Mouse (Mus musculus): ENCODE data around the gene Brat1. TPM values are rescaled to one million over a fixed set of nuclear protein-coding genes. Genes with fewer than 3 reads are reported as not detected.
"Not testable (repeated sequence)": the region's sequence is repeated elsewhere in the genome, so short reads cannot be mapped to it uniquely, and the experiment has no call there.

Gene Brat1
- polyA plus RNA-seq, 1 experiment from 2014 or later: 8.8 TPM

DNA sequence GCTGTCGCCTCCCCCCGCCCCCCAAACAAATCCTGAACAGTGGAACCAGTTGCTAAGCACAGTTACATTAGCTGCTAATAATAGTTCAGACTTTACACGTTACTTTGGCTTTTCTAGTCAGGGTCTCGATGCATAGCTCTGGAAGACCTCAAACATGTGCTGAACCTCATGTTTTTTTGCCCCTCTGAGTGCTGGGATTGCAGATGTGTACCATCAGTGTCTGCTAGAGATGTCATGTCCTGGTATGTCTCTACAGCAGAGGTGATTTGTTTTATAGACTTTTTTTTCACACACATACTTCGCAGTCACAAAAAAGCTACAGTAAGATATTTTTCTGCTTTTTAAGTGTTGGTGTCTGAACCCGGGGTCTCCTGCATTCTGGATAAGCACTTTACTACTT is 32.7 kb upstream of the Brat1 start:
- no peaks in the 10 kb centered on the region for H3K9me3 ChIP-seq (replicated peaks; ENCODE audit: control insufficient read depth, low read length)
- H3K4me2 ChIP-seq (ENCODE audit: low read depth, low read length): no peak overlapping the region
- no peak overlapping the region for H3K27ac ChIP-seq (replicated peaks; ENCODE audit: low read depth, low read length)
- H3K4me3 ChIP-seq (ENCODE audit: low read depth, low read length): no peak overlapping the region
- ATAC-seq (replicated peaks; ENCODE audit: insufficient number of reproducible peaks, low FRiP score, low TSS enrichment, low read depth) (no peak), DNase-seq (ENCODE audit: low spot score) (no peak)
- no peaks in the 10 kb centered on the region for H3K27me3 ChIP-seq (ENCODE audit: control insufficient read depth, insufficient read depth, low read length)
- H3K4me1 ChIP-seq (ENCODE audit: control insufficient read depth, insufficient read depth, low read length): no peaks in the 10 kb centered on the region
- WGBS: 88% methylated on average over 6 of the region's 6 CpGs
- H3K9ac ChIP-seq (replicated peaks; ENCODE audit: low read length): no peak overlapping the region
- H3K36me3 ChIP-seq (replicated peaks; ENCODE audit: control insufficient read depth, insufficient read depth, low read depth, low read length): peaks cover 3% of the 10 kb centered on the region; the same call in 1 of the 2 replicates

DNA sequence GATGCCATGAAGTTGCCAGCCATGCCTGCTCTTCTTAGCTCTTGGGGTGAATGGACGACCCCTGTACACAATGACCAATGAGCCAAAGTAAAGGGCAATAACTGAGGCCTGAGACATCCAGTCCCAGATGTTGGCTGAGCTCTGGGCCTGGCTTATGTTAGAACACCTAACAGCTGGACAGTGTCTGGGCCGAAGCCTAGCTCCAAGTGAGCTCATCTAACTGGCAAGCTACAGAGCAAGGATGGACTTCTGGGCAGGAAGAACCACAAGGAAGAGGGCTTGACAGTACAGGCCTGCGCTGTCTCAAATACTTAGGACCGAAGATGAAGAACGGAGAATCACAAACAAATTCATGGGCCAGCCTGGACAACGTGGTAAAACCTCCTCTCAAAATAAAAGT is 32.2 kb upstream of the Brat1 start:
- H3K4me2 ChIP-seq (ENCODE audit: low read depth, low read length); H3K9ac ChIP-seq (replicated peaks; ENCODE audit: low read length); H3K27ac ChIP-seq (replicated peaks; ENCODE audit: low read depth, low read length); H3K27me3 ChIP-seq (ENCODE audit: control insufficient read depth, insufficient read depth, low read length); H3K4me3 ChIP-seq (ENCODE audit: low read depth, low read length); H3K36me3 ChIP-seq (replicated peaks; ENCODE audit: control insufficient read depth, insufficient read depth, low read depth, low read length); DNase-seq (ENCODE audit: low spot score); H3K4me1 ChIP-seq (ENCODE audit: control insufficient read depth, insufficient read depth, low read length); ATAC-seq (replicated peaks; ENCODE audit: insufficient number of reproducible peaks, low FRiP score, low TSS enrichment, low read depth); H3K9me3 ChIP-seq (replicated peaks; ENCODE audit: control insufficient read depth, low read length): not testable (repeated sequence)
- 92% methylated on average over 6 of the region's 6 CpGs for WGBS

DNA sequence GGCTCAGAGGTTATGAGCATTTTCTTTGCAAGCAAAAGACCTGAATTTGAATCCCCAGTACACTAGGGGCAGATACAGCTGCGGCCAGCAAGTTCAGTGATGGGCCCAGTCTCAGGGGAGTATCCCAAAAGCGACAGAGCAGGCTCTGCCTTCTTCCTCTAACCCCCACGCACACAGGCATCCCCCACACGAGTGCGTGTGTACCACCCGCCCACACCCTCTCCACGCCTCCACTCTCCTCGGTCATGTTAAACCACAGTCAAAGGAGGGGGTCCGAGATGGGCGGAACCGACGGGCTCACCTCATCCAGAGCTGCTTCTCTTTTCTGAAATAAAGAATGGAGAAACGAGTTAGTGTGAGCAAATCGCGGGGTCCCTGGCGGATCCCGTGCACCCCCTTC is 30.8 kb upstream of the Brat1 start:
- Histone ChIP-seq H3K9ac (replicated peaks; ENCODE audit: low read length) (no peak overlapping the region), H3K4me2 (ENCODE audit: low read depth, low read length) (no peak overlapping the region), H3K4me3 (ENCODE audit: low read depth, low read length) (no peak overlapping the region), H3K27me3 (ENCODE audit: control insufficient read depth, insufficient read depth, low read length) (no peaks in the 10 kb centered on the region), H3K36me3 (replicated peaks; ENCODE audit: control insufficient read depth, insufficient read depth, low read depth, low read length) (no peaks in the 10 kb centered on the region), H3K9me3 (replicated peaks; ENCODE audit: control insufficient read depth, low read length) (no peaks in the 10 kb centered on the region), H3K4me1 (ENCODE audit: control insufficient read depth, insufficient read depth, low read length) (no peaks in the 10 kb centered on the region), H3K27ac (replicated peaks; ENCODE audit: low read depth, low read length) (no peak overlapping the region)
- DNase-seq (ENCODE audit: low spot score): no peak
- ATAC-seq (replicated peaks; ENCODE audit: insufficient number of reproducible peaks, low FRiP score, low TSS enrichment, low read depth): no peak
- 89% methylated on average over 17 of the region's 17 CpGs for WGBS

DNA sequence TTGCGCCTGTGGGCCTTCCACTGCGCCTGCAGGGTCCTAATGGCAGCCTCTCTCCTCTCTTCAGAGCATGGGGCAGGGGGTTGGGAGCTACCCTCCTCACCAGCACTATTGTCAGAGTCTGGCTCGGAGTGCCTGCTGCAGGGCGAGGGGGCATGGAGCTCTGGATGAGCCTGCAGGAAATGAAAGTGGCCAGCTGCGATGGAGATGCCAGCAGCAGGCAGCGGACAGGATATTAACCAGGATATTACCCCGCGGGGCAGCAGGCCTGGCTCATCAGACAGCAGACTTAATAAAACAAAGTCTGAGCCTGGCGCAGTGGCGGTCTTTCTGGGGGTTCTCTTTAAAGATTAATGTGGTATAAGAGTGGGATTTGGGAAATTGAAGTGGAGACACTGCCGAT is 29.7 kb upstream of the Brat1 start:
- no peaks in the 10 kb centered on the region for H3K9me3 ChIP-seq (replicated peaks; ENCODE audit: control insufficient read depth, low read length)
- 85% methylated on average over 11 of the region's 11 CpGs for WGBS
- no peaks in the 10 kb centered on the region for H3K27me3 ChIP-seq (ENCODE audit: control insufficient read depth, insufficient read depth, low read length)
- DNase-seq (ENCODE audit: low spot score): no peak
- H3K4me3 ChIP-seq (ENCODE audit: low read depth, low read length): no peak overlapping the region
- no peak overlapping the region for H3K9ac ChIP-seq (replicated peaks; ENCODE audit: low read length)
- H3K27ac ChIP-seq (replicated peaks; ENCODE audit: low read depth, low read length): no peak overlapping the region
- no peak for ATAC-seq (replicated peaks; ENCODE audit: insufficient number of reproducible peaks, low FRiP score, low TSS enrichment, low read depth)
- H3K4me1 ChIP-seq (ENCODE audit: control insufficient read depth, insufficient read depth, low read length): no peaks in the 10 kb centered on the region
- H3K36me3 ChIP-seq (replicated peaks; ENCODE audit: control insufficient read depth, insufficient read depth, low read depth, low read length): no peaks in the 10 kb centered on the region
- H3K4me2 ChIP-seq (ENCODE audit: low read depth, low read length): no peak overlapping the region

DNA sequence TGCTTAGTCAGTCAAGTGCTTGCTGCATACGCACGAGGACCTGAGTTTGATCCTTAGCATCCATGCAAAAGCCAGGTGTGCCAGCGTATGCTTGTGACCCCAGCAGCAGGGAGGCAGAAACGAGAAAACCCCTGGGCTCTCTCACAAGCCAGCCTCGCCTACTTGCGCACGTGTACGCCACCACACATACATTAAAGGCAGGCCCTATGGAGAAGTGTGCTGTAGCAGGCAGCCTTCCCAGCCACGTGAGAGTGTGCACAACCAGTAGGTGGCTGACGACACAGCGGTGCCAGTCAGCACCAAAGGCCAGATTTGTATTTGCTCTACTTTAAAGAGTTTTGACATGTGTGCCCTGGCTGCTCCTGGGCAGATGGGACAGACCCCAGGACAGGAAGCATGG is 29.2 kb upstream of the Brat1 start:
- DNase-seq (ENCODE audit: low spot score): no peak
- ATAC-seq (replicated peaks; ENCODE audit: insufficient number of reproducible peaks, low FRiP score, low TSS enrichment, low read depth): no peak
- H3K4me1 ChIP-seq (ENCODE audit: control insufficient read depth, insufficient read depth, low read length): no peaks in the 10 kb centered on the region
- H3K4me3 ChIP-seq (ENCODE audit: low read depth, low read length): no peak overlapping the region
- H3K36me3 ChIP-seq (replicated peaks; ENCODE audit: control insufficient read depth, insufficient read depth, low read depth, low read length): no peaks in the 10 kb centered on the region
- no peaks in the 10 kb centered on the region for H3K9me3 ChIP-seq (replicated peaks; ENCODE audit: control insufficient read depth, low read length)
- H3K27ac ChIP-seq (replicated peaks; ENCODE audit: low read depth, low read length): no peak overlapping the region
- 86% methylated on average over 11 of the region's 11 CpGs for WGBS
- H3K4me2 ChIP-seq (ENCODE audit: low read depth, low read length): no peak overlapping the region
- H3K27me3 ChIP-seq (ENCODE audit: control insufficient read depth, insufficient read depth, low read length): no peaks in the 10 kb centered on the region
- no peak overlapping the region for H3K9ac ChIP-seq (replicated peaks; ENCODE audit: low read length)

DNA sequence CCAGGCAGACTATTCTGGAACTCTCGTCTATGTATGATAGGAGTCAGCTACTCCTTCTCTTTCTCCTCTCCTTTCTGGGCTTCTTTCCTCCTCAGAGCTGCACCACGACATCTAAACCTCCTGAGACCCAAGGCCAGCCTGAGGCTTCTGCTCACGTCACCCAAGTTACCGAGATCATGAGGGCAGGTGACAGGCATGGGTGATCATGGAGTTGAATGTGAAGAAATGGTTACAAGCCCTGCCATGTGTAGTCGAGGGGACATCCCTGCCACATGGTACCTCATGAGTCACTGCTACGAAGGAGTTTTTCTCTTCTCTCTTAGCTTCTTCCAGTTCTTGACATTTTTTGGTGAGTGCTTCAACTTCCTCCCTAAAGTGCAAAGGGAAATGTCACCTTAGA is 27.7 kb upstream of the Brat1 start:
- no peaks in the 10 kb centered on the region for H3K4me1 ChIP-seq (ENCODE audit: control insufficient read depth, insufficient read depth, low read length)
- no peak overlapping the region for H3K9ac ChIP-seq (replicated peaks; ENCODE audit: low read length)
- H3K9me3 ChIP-seq (replicated peaks; ENCODE audit: control insufficient read depth, low read length): no peaks in the 10 kb centered on the region
- 86% methylated on average over 6 of the region's 6 CpGs for WGBS
- no peak overlapping the region for H3K4me2 ChIP-seq (ENCODE audit: low read depth, low read length)
- H3K36me3 ChIP-seq (replicated peaks; ENCODE audit: control insufficient read depth, insufficient read depth, low read depth, low read length): no peaks in the 10 kb centered on the region
- DNase-seq (ENCODE audit: low spot score) (no peak), ATAC-seq (replicated peaks; ENCODE audit: insufficient number of reproducible peaks, low FRiP score, low TSS enrichment, low read depth) (no peak)
- no peak overlapping the region for H3K27ac ChIP-seq (replicated peaks; ENCODE audit: low read depth, low read length)
- H3K27me3 ChIP-seq (ENCODE audit: control insufficient read depth, insufficient read depth, low read length): no peaks in the 10 kb centered on the region
- no peak overlapping the region for H3K4me3 ChIP-seq (ENCODE audit: low read depth, low read length)

DNA sequence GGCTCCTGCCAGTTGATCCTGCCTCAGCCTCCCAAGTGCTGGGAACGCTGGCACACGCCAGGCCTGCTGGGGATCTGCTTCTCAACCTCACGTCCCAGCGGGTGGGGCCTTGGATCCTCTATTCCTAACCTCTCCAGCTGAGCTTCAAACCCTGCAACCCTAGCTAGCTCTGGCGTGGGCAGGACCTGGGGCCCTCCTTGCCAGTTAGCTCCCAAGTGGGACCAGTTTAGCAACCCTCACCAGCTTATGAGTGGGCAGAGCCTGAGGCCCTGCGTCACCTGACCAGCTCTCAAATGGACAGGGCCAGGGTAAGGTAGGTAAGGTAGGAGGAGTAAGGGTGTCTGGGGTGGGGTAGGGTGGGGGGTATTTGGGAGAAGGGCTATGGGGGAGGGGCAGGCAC is 24.8 kb upstream of the Brat1 start:
- no peak overlapping the region for H3K27ac ChIP-seq (replicated peaks; ENCODE audit: low read depth, low read length)
- no peaks in the 10 kb centered on the region for H3K4me1 ChIP-seq (ENCODE audit: control insufficient read depth, insufficient read depth, low read length)
- H3K9ac ChIP-seq (replicated peaks; ENCODE audit: low read length): no peak overlapping the region
- WGBS: 85% methylated on average over 6 of the region's 6 CpGs
- H3K27me3 ChIP-seq (ENCODE audit: control insufficient read depth, insufficient read depth, low read length): no peaks in the 10 kb centered on the region
- DNase-seq (ENCODE audit: low spot score) (no peak), ATAC-seq (replicated peaks; ENCODE audit: insufficient number of reproducible peaks, low FRiP score, low TSS enrichment, low read depth) (no peak)
- no peaks in the 10 kb centered on the region for H3K9me3 ChIP-seq (replicated peaks; ENCODE audit: control insufficient read depth, low read length)
- H3K4me3 ChIP-seq (ENCODE audit: low read depth, low read length): no peak overlapping the region
- no peaks in the 10 kb centered on the region for H3K36me3 ChIP-seq (replicated peaks; ENCODE audit: control insufficient read depth, insufficient read depth, low read depth, low read length)
- no peak overlapping the region for H3K4me2 ChIP-seq (ENCODE audit: low read depth, low read length)

DNA sequence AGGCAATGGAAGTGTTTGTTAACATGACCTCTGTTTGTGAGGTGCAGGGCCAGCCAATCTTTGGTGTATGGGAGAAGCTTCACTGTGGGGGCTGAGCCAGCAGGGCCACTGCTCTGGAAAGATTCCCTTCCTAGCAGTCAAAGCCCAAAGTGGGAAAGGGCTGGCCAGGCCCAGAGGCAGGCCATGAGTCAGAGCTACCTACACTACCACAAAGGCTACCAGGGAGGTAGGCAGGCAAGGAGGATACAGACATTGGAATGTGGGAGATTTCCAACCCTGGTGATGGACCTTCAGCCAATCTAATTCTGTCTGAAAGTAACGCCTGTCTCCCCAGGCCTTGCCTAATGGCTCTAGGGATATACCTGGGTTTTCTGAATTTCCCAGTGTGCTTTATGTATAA is 23.9 kb upstream of the Brat1 start:
- H3K4me1 ChIP-seq (ENCODE audit: control insufficient read depth, insufficient read depth, low read length): no peaks in the 10 kb centered on the region
- H3K4me3 ChIP-seq (ENCODE audit: low read depth, low read length): no peak overlapping the region
- no peak overlapping the region for H3K4me2 ChIP-seq (ENCODE audit: low read depth, low read length)
- no peak overlapping the region for H3K9ac ChIP-seq (replicated peaks; ENCODE audit: low read length)
- H3K36me3 ChIP-seq (replicated peaks; ENCODE audit: control insufficient read depth, insufficient read depth, low read depth, low read length): no peaks in the 10 kb centered on the region
- H3K27me3 ChIP-seq (ENCODE audit: control insufficient read depth, insufficient read depth, low read length): no peaks in the 10 kb centered on the region
- no peaks in the 10 kb centered on the region for H3K9me3 ChIP-seq (replicated peaks; ENCODE audit: control insufficient read depth, low read length)
- no peak for DNase-seq (ENCODE audit: low spot score)
- 85% methylated on average over 1 of the region's 1 CpGs for WGBS
- no peak for ATAC-seq (replicated peaks; ENCODE audit: insufficient number of reproducible peaks, low FRiP score, low TSS enrichment, low read depth)
- H3K27ac ChIP-seq (replicated peaks; ENCODE audit: low read depth, low read length): no peak overlapping the region

DNA sequence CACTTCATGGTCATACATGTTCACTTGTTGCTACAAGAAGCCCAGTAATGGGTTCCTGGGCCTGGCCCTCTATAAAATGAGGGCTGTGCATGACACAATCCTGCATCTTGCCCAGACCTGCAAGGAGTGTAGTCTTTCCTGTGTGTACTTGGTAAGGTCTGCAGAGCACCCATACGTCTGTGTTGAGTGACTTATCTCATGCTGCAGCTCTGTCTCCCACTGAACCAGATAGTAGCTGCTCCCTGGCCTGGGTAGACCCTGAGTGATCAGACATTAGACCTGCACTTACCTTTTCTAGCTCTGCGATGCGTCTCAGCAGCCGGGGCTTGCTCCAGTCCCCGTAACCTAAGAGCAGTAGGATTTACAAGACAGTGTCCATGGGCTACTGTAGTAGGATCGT is 22.7 kb upstream of the Brat1 start:
- no peak overlapping the region for H3K4me3 ChIP-seq (ENCODE audit: low read depth, low read length)
- H3K4me1 ChIP-seq (ENCODE audit: control insufficient read depth, insufficient read depth, low read length): no peaks in the 10 kb centered on the region
- no peaks in the 10 kb centered on the region for H3K9me3 ChIP-seq (replicated peaks; ENCODE audit: control insufficient read depth, low read length)
- H3K36me3 ChIP-seq (replicated peaks; ENCODE audit: control insufficient read depth, insufficient read depth, low read depth, low read length): no peaks in the 10 kb centered on the region
- 91% methylated on average over 6 of the region's 6 CpGs for WGBS
- no peak for ATAC-seq (replicated peaks; ENCODE audit: insufficient number of reproducible peaks, low FRiP score, low TSS enrichment, low read depth)
- H3K9ac ChIP-seq (replicated peaks; ENCODE audit: low read length): no peak overlapping the region
- no peak overlapping the region for H3K4me2 ChIP-seq (ENCODE audit: low read depth, low read length)
- no peak for DNase-seq (ENCODE audit: low spot score)
- H3K27me3 ChIP-seq (ENCODE audit: control insufficient read depth, insufficient read depth, low read length): no peaks in the 10 kb centered on the region
- H3K27ac ChIP-seq (replicated peaks; ENCODE audit: low read depth, low read length): no peak overlapping the region
